Mouse (Mus musculus): ENCODE measurements around the gene Car3.

DNA sequence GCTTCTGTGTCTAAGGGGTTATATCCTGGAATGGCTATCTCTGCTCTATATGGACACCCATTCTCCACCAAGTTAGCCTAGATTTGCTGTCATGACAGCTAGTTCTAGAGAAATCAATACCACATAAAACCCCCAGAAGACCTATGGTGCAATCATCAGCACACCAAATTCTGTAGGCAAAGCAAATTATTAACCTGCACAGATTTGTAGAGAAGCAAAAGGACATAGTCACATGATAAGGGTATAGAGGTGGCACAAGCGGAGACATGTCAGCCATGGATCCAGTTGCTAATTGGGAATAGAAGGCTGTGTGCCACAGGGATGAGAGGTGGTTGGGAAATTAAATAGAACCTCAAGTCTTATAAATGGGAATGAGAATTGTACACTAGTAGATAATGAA lies 24.4 kb upstream of the Car3 start:
- no peak for TF ChIP-seq GATA2 (IDR thresholded peaks at IDR 0.05; ENCODE audit: borderline replicate concordance, low read depth, low read length)
- TF ChIP-seq CTCF (IDR thresholded peaks at IDR 0.05; ENCODE audit: low read depth, low read length): no peak
- no peak for TF ChIP-seq POLR2AphosphoS5 (IDR thresholded peaks at IDR 0.05; ENCODE audit: insufficient replicate concordance, low read depth, low read length)

All from G1E (cell line).